Mouse (Mus musculus) midbrain, embryonic 16.5 days (tissue): Measurements from ENCODE around the gene 2410004P03Rik. TPM values are rescaled to one million over a fixed set of nuclear protein-coding genes. Genes with fewer than 3 reads are reported as not detected.

Experiments used
- ATAC-seq: fragments of 200-750 bp; cut with Nextera tagmentation; 2 replicates; pipeline ENCODE4 v1.8.0; 2017; ENCODE audit warnings: moderate TSS enrichment
- H3K27ac ChIP-seq: fragments of 300-500 bp; sonication (generic); 2 replicates; pipeline ENCODE4 v1.5.1; 2014; ENCODE audit warnings: mild to moderate bottlenecking, low read length, mixed read lengths
- H3K27me3 ChIP-seq: fragments of 300-500 bp; sonication (generic); 2 replicates; pipeline ENCODE4 v1.6.1; 2014; ENCODE audit warnings: low read depth, low read length, mixed read lengths; ENCODE audit not compliant: control insufficient read depth, insufficient read depth
- H3K36me3 ChIP-seq: fragments of 300-500 bp; sonication (generic); 2 replicates; pipeline ENCODE4 v1.6.1; 2014; ENCODE audit warnings: mild to moderate bottlenecking, low read length, moderate library complexity, mixed read lengths; ENCODE audit not compliant: control insufficient read depth, insufficient read depth
- H3K4me1 ChIP-seq: fragments of 300-500 bp; sonication (generic); 2 replicates; pipeline ENCODE4 v1.6.1; 2014; ENCODE audit warnings: mild to moderate bottlenecking, low read length, mixed read lengths; ENCODE audit not compliant: control insufficient read depth, insufficient read depth
- H3K4me2 ChIP-seq: fragments of 300-500 bp; sonication (generic); 2 replicates; pipeline ENCODE4 v1.6.1; 2014; ENCODE audit warnings: mild to moderate bottlenecking, low read length, mixed read lengths
- H3K4me3 ChIP-seq: fragments of 300-500 bp; sonication (generic); 2 replicates; pipeline ENCODE4 v1.5.1; 2014; ENCODE audit warnings: low read depth, mild to moderate bottlenecking, low read length, moderate library complexity, mixed read lengths
- H3K9ac ChIP-seq: fragments of 300-500 bp; sonication (generic); 2 replicates; pipeline ENCODE4 v1.6.1; 2014; ENCODE audit warnings: low read depth, low read length, mixed read lengths
- H3K9me3 ChIP-seq: fragments of 300-500 bp; sonication (generic); replicated peaks from 2 replicates; pipeline ENCODE4 v1.6.1; 2014; ENCODE audit warnings: mild to moderate bottlenecking, low read length, mixed read lengths; ENCODE audit not compliant: control insufficient read depth, poor library complexity, severe bottlenecking
- WGBS: fragments of 180-500 bp; shearing (Covaris S2); extraction: QIAGEN DNeasy Blood & Tissue Kit; methylation state at CpG from one replicate; pipeline ENCODE4 v1.1.7; 2014; 5-methylcytosine and 5-hydroxymethylcytosine counted together
- polyA plus RNA-seq: library from polyadenylated mRNA; unstranded; fragments of >200 nt; fragmentation: Nextera tagmentation; extraction: Ambion mirVana; gene quantifications from 2 replicates; pipeline ENCODE4 v1.2.1, GENCODE M21; 2015

Gene 2410004P03Rik
- 5.7 and 10.5 TPM in 2 replicates for polyA plus RNA-seq

- Histone ChIP-seq H3K4me3 (peak within 1 kb of the TSS; percentile 39), H3K9ac (peak within 1 kb of the TSS; percentile 46; the same call in 1 of the 2 replicates), H3K9me3 (no peaks in the 10 kb centered on the region), H3K27me3 (no peaks in the 10 kb centered on the region), H3K4me1 (peaks cover 7% of the 10 kb centered on the region; the same call in 1 of the 2 replicates), H3K27ac (no peak within 1 kb of the TSS), H3K36me3 (no peaks in the 10 kb centered on the region), H3K4me2 (peak within 1 kb of the TSS; percentile 68)
- ATAC-seq = peak; percentile 72
- WGBS = 7% methylated on average over 29 of the region's 29 CpGs
Observed at GRCm38 (mm10) chr12:17011100-17011870, at the start of gene 2410004P03Rik. Gene 2410004P03Rik, minus strand, starts transcription at chr12:17011727.

GRCm38 (mm10) chr12:17061183-17061722, 49.7 kb upstream of the 2410004P03Rik start:
- no peaks in the 10 kb centered on the region for H3K9me3 ChIP-seq
- no peaks in the 10 kb centered on the region for H3K36me3 ChIP-seq
- H3K27ac ChIP-seq = peak overlapping the region; percentile 60; the same call in 1 of the 2 replicates
- H3K4me2 ChIP-seq = no peak overlapping the region
- 43% methylated on average over 7 of the region's 7 CpGs for WGBS
- no peak for ATAC-seq
- no peaks in the 10 kb centered on the region for H3K27me3 ChIP-seq
- H3K9ac ChIP-seq = no peak overlapping the region
- peaks cover 13% of the 10 kb centered on the region for H3K4me1 ChIP-seq
- no peak overlapping the region for H3K4me3 ChIP-seq

- peaks cover 6% of the 10 kb centered on the region for H3K4me1 ChIP-seq
- no peaks in the 10 kb centered on the region for H3K9me3 ChIP-seq
- ATAC-seq = no peak
- WGBS = 83% methylated on average over 10 of the region's 10 CpGs
- no peaks in the 10 kb centered on the region for H3K27me3 ChIP-seq
- H3K36me3 ChIP-seq = no peaks in the 10 kb centered on the region
- no peak overlapping the region for H3K4me3 ChIP-seq
- H3K27ac ChIP-seq = no peak overlapping the region
- H3K4me2 ChIP-seq = no peak overlapping the region
- H3K9ac ChIP-seq = no peak overlapping the region
Observed at GRCm38 (mm10) chr12:17058490-17058889, 47.0 kb upstream of the 2410004P03Rik start.

GRCm38 (mm10) chr12:17057110-17057509, 45.6 kb upstream of the 2410004P03Rik start:
- Histone ChIP-seq H3K27me3 (no peaks in the 10 kb centered on the region), H3K27ac (no peak overlapping the region), H3K9me3 (no peaks in the 10 kb centered on the region), H3K4me1 (peaks cover 6% of the 10 kb centered on the region), H3K36me3 (no peaks in the 10 kb centered on the region), H3K9ac (no peak overlapping the region), H3K4me3 (no peak overlapping the region), H3K4me2 (no peak overlapping the region)
- ATAC-seq = no peak
- WGBS = 69% methylated on average over 8 of the region's 8 CpGs

- Histone ChIP-seq H3K4me1 (peaks cover 6% of the 10 kb centered on the region), H3K9me3 (no peaks in the 10 kb centered on the region), H3K4me2 (no peak overlapping the region), H3K4me3 (no peak overlapping the region), H3K27me3 (no peaks in the 10 kb centered on the region), H3K27ac (no peak overlapping the region), H3K36me3 (no peaks in the 10 kb centered on the region), H3K9ac (no peak overlapping the region)
- no peak for ATAC-seq
- WGBS = 95% methylated on average over 4 of the region's 4 CpGs
Observed at GRCm38 (mm10) chr12:17055766-17056165, 44.2 kb upstream of the 2410004P03Rik start.

GRCm38 (mm10) chr12:17054691-17055090, 43.2 kb upstream of the 2410004P03Rik start:
- Histone ChIP-seq H3K36me3 (no peaks in the 10 kb centered on the region), H3K4me3 (no peak overlapping the region), H3K27me3 (no peaks in the 10 kb centered on the region), H3K9ac (no peak overlapping the region), H3K27ac (no peak overlapping the region), H3K4me2 (no peak overlapping the region), H3K9me3 (no peaks in the 10 kb centered on the region), H3K4me1 (peaks cover 10% of the 10 kb centered on the region)
- no peak for ATAC-seq
- WGBS = 50% methylated on average over 4 of the region's 4 CpGs

- Histone ChIP-seq H3K27me3 (no peaks in the 10 kb centered on the region), H3K9ac (no peak overlapping the region), H3K4me2 (no peak overlapping the region), H3K36me3 (no peaks in the 10 kb centered on the region), H3K9me3 (no peaks in the 10 kb centered on the region), H3K27ac (no peak overlapping the region), H3K4me1 (peaks cover 10% of the 10 kb centered on the region), H3K4me3 (no peak overlapping the region)
- no peak for ATAC-seq
- WGBS = 94% methylated on average over 2 of the region's 2 CpGs
Observed at GRCm38 (mm10) chr12:17052673-17053072, 41.1 kb upstream of the 2410004P03Rik start.

- ATAC-seq = peak; percentile 86
- Histone ChIP-seq H3K36me3 (no peaks in the 10 kb centered on the region), H3K27me3 (no peaks in the 10 kb centered on the region), H3K4me2 (no peak overlapping the region), H3K9ac (no peak overlapping the region), H3K9me3 (no peaks in the 10 kb centered on the region), H3K27ac (peak overlapping the region; percentile 73), H3K4me3 (no peak overlapping the region), H3K4me1 (peaks cover 10% of the 10 kb centered on the region)
- 18% methylated on average over 4 of the region's 4 CpGs for WGBS
Observed at GRCm38 (mm10) chr12:17051057-17051456, 39.5 kb upstream of the 2410004P03Rik start.

GRCm38 (mm10) chr12:17049796-17050195, 38.3 kb upstream of the 2410004P03Rik start:
- peaks cover 10% of the 10 kb centered on the region for H3K4me1 ChIP-seq
- no peak overlapping the region for H3K4me3 ChIP-seq
- H3K4me2 ChIP-seq = no peak overlapping the region
- no peak for ATAC-seq
- H3K36me3 ChIP-seq = no peaks in the 10 kb centered on the region
- H3K9me3 ChIP-seq = no peaks in the 10 kb centered on the region
- WGBS = 97% methylated on average over 1 of the region's 1 CpGs
- H3K9ac ChIP-seq = no peak overlapping the region
- no peak overlapping the region for H3K27ac ChIP-seq
- no peaks in the 10 kb centered on the region for H3K27me3 ChIP-seq
